Mouse (Mus musculus): ENCODE data around the gene Rhbdl2. TPM values are rescaled to one million over a fixed set of nuclear protein-coding genes. Genes with fewer than 3 reads are reported as not detected.

Rhbdl2 gene
- polyA plus RNA-seq, 1 experiment from 2014 or later: 1.7 TPM

- ATAC-seq (ENCODE audit: low FRiP score): no peak
These were observed 19.4 kb upstream of the Rhbdl2 start for GRCm38 (mm10) chr4:123768234-123768633.

GRCm38 (mm10) chr4:123792666-123793065 is 5.0 kb downstream of the Rhbdl2 start:
- ATAC-seq (ENCODE audit: low FRiP score): no peak
- peaks cover 10% of the 10 kb centered on the region for H3K4me1 ChIP-seq
- WGBS: 88% methylated on average over 2 of the region's 2 CpGs
- H3K9ac ChIP-seq (replicated peaks): no peak overlapping the region
- no peak overlapping the region for H3K4me3 ChIP-seq (replicated peaks)
- H3K36me3 ChIP-seq: no peaks in the 10 kb centered on the region
- no peak overlapping the region for H3K4me2 ChIP-seq
- H3K27me3 ChIP-seq (replicated peaks): no peaks in the 10 kb centered on the region
- no peaks in the 10 kb centered on the region for H3K9me3 ChIP-seq (replicated peaks)
- H3K27ac ChIP-seq (replicated peaks): no peak overlapping the region

More at GRCm38 (mm10) chr4:123768234-123768633, 19.4 kb upstream of the Rhbdl2 start:
- Histone ChIP-seq H3K27me3 (replicated peaks) (no peaks in the 10 kb centered on the region), H3K4me1 (no peaks in the 10 kb centered on the region), H3K36me3 (no peaks in the 10 kb centered on the region), H3K4me2 (no peak overlapping the region), H3K27ac (replicated peaks) (no peak overlapping the region), H3K9ac (replicated peaks) (no peak overlapping the region), H3K4me3 (replicated peaks) (no peak overlapping the region), H3K9me3 (replicated peaks) (no peaks in the 10 kb centered on the region)
- 59% methylated on average over 4 of the region's 4 CpGs for WGBS

DNA sequence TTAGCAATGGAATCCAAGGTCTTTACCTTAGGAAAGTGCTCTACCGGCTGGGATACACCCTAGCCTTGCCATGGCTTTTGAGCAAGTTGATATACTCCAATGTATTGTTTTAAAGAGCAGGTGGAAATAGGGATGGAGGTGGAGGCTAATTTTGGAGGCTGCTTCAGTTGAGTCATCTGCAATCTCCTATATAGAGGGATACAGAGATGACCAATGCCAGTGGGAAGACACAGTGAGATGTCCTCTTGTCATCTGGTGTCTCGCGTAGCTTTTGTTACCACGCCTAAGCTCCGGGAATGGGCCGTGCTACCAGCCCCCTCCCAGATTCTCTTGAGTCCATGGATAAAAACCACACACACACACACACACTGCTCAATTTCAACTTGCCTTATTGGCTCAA is 5.5 kb downstream of the Rhbdl2 start:
- H3K27me3 ChIP-seq (replicated peaks): no peaks in the 10 kb centered on the region
- H3K4me3 ChIP-seq (replicated peaks): no peak overlapping the region
- no peak overlapping the region for H3K4me2 ChIP-seq
- H3K9me3 ChIP-seq (replicated peaks): no peaks in the 10 kb centered on the region
- no peak for ATAC-seq (ENCODE audit: low FRiP score)
- WGBS: 94% methylated on average over 6 of the region's 6 CpGs
- H3K9ac ChIP-seq (replicated peaks): no peak overlapping the region
- H3K36me3 ChIP-seq: no peaks in the 10 kb centered on the region
- H3K4me1 ChIP-seq: peaks cover 10% of the 10 kb centered on the region
- H3K27ac ChIP-seq (replicated peaks): no peak overlapping the region

DNA sequence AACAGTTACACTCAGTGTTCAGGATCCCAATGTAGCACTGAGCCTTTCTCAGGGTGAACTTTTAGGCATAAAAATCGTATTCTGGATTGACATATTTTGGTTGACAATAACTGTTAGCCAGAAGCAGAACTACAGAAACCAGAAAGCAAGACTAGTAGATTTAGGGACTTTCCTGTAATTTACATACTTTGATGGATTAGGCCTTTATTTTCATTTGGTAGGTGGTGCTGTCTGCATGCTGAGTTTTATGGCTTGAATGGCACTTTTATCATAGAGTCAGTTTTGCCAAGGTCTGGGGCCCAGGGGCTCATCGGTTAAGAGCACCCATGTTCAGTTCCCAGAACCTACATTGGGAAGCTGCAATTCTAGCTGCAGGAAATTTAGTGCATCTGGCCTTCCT is 7.4 kb downstream of the Rhbdl2 start:
- Histone ChIP-seq H3K9ac (replicated peaks) (no peak overlapping the region), H3K27ac (replicated peaks) (no peak overlapping the region), H3K4me3 (replicated peaks) (no peak overlapping the region), H3K36me3 (no peaks in the 10 kb centered on the region), H3K27me3 (replicated peaks) (no peaks in the 10 kb centered on the region), H3K9me3 (replicated peaks) (no peaks in the 10 kb centered on the region), H3K4me1 (peaks cover 11% of the 10 kb centered on the region), H3K4me2 (no peak overlapping the region)
- no peak for ATAC-seq (ENCODE audit: low FRiP score)
- 58% methylated on average over 2 of the region's 2 CpGs for WGBS

DNA sequence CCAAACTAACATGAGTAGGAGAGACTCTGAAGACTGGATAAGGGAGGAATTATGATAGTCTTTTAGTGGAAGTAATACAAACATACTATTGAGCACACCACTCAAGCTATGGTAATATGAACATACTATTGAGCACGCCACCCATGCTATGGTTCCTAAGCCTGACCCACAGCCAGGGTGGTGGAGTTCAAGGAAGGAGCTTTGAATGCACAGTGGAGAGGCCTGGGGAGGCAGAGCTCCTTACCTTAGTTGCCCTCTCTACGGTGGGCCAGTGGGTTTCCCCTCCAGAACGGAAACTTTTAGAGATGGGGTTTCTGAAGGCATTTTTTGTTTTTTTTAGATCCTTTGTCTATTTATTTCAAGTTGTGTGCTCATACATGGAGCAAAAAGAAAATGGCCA is 9.7 kb downstream of the Rhbdl2 start:
- no peak for ATAC-seq (ENCODE audit: low FRiP score)
- no peak overlapping the region for H3K4me3 ChIP-seq (replicated peaks)
- peaks cover 11% of the 10 kb centered on the region for H3K4me1 ChIP-seq
- no peak overlapping the region for H3K4me2 ChIP-seq
- no peak overlapping the region for H3K9ac ChIP-seq (replicated peaks)
- H3K9me3 ChIP-seq (replicated peaks): no peaks in the 10 kb centered on the region
- H3K27me3 ChIP-seq (replicated peaks): no peaks in the 10 kb centered on the region
- H3K27ac ChIP-seq (replicated peaks): peak overlapping the region; percentile 58
- no peaks in the 10 kb centered on the region for H3K36me3 ChIP-seq
- 67% methylated on average over 3 of the region's 3 CpGs for WGBS

DNA sequence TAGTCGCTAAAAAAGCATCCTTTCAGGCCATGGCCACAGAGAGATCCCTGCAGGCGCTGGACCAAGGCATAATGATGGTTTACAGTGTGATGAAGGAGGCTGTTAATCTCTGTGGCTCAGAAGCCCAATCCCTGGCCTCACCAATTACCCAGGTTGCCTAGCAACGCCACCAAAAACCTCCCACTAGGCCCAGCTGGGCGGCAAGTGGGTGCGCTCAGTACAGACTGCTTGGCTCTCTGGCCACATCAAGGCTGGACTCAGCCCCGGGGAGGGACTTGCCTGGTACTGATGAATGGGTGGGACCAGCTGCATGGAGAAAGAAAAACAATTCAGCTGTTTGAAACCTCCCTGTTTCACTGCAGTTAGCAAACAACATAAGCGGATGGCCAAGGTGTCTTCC is 10.2 kb downstream of the Rhbdl2 start:
- H3K27ac ChIP-seq (replicated peaks): peak overlapping the region; percentile 58
- H3K9me3 ChIP-seq (replicated peaks): no peaks in the 10 kb centered on the region
- WGBS: 12% methylated on average over 7 of the region's 7 CpGs
- peaks cover 11% of the 10 kb centered on the region for H3K4me1 ChIP-seq
- H3K36me3 ChIP-seq: no peaks in the 10 kb centered on the region
- H3K27me3 ChIP-seq (replicated peaks): no peaks in the 10 kb centered on the region
- H3K4me3 ChIP-seq (replicated peaks): no peak overlapping the region
- H3K4me2 ChIP-seq: no peak overlapping the region; the same call in 1 of the 2 replicates
- H3K9ac ChIP-seq (replicated peaks): no peak overlapping the region
- ATAC-seq (ENCODE audit: low FRiP score): peak; percentile 66

GRCm38 (mm10) chr4:123803642-123804041 is 16.0 kb downstream of the Rhbdl2 start:
- Histone ChIP-seq H3K27ac (replicated peaks) (no peak overlapping the region), H3K27me3 (replicated peaks) (no peaks in the 10 kb centered on the region), H3K36me3 (no peaks in the 10 kb centered on the region), H3K4me3 (replicated peaks) (no peak overlapping the region), H3K4me2 (no peak overlapping the region), H3K9ac (replicated peaks) (no peak overlapping the region), H3K9me3 (replicated peaks) (no peaks in the 10 kb centered on the region), H3K4me1 (no peaks in the 10 kb centered on the region)
- ATAC-seq (ENCODE audit: low FRiP score): no peak
- WGBS: 62% methylated on average over 6 of the region's 6 CpGs

DNA sequence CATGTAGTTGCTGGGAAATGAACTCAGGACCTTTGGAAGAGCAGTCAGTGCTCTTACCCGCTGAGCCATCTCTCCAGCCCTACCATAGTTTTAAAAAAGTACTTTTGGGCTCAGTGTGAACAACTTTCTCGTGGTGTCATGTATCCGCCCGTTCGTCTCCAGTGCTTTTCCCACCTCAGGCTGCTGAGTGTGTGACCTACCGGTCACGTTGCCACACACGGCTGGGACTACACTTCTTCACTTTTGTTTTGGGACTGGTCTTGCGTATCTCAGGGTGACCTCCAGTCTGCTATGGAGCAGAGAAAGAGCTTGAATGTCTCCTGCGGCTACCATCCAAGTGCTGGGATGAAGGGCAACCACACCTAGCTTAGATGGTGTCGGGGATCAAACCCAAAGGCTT is 20.6 kb downstream of the Rhbdl2 start:
- Histone ChIP-seq H3K4me2 (no peak overlapping the region), H3K4me3 (replicated peaks) (no peak overlapping the region), H3K27ac (replicated peaks) (no peak overlapping the region), H3K36me3 (no peaks in the 10 kb centered on the region), H3K9me3 (replicated peaks) (no peaks in the 10 kb centered on the region), H3K27me3 (replicated peaks) (no peaks in the 10 kb centered on the region), H3K9ac (replicated peaks) (no peak overlapping the region), H3K4me1 (no peaks in the 10 kb centered on the region)
- no peak for ATAC-seq (ENCODE audit: low FRiP score)
- 92% methylated on average over 11 of the region's 11 CpGs for WGBS

GRCm38 (mm10) chr4:123810475-123811295 is 23.0 kb downstream of the Rhbdl2 start:
- Histone ChIP-seq H3K4me3 (replicated peaks) (no peak overlapping the region), H3K27me3 (replicated peaks) (no peaks in the 10 kb centered on the region), H3K36me3 (no peaks in the 10 kb centered on the region), H3K4me2 (no peak overlapping the region), H3K9me3 (replicated peaks) (no peaks in the 10 kb centered on the region), H3K9ac (replicated peaks) (no peak overlapping the region), H3K4me1 (no peaks in the 10 kb centered on the region), H3K27ac (replicated peaks) (no peak overlapping the region)
- 90% methylated on average over 12 of the region's 12 CpGs for whole genome bisulfite sequencing
- ATAC-seq (ENCODE audit: low FRiP score): no peak

DNA sequence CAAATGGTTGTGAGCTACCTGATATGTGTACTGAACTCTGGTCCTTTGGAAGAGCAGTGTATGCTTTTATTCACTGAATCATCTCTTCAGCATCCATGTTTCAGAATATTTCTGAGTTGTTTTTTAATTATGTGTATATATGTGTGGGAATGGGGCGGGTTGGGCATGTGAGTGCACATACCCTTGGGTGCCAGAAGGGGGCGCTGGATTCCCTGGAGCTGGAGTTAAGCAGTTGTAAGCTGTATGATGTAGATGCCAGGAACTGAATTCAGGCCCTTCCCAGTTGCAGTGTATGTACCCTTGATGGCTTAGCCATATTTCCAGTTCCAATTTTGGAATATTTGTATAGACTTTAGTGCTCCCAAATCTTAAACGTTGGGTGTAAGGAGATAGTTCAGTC is 24.9 kb downstream of the Rhbdl2 start:
- Histone ChIP-seq H3K4me3 (replicated peaks) (no peak overlapping the region), H3K27me3 (replicated peaks) (no peaks in the 10 kb centered on the region), H3K9me3 (replicated peaks) (no peaks in the 10 kb centered on the region), H3K4me2 (no peak overlapping the region), H3K4me1 (no peaks in the 10 kb centered on the region), H3K27ac (replicated peaks) (no peak overlapping the region), H3K36me3 (no peaks in the 10 kb centered on the region), H3K9ac (replicated peaks) (no peak overlapping the region)
- ATAC-seq (ENCODE audit: low FRiP score): no peak
- WGBS: 87% methylated on average over 3 of the region's 3 CpGs

DNA sequence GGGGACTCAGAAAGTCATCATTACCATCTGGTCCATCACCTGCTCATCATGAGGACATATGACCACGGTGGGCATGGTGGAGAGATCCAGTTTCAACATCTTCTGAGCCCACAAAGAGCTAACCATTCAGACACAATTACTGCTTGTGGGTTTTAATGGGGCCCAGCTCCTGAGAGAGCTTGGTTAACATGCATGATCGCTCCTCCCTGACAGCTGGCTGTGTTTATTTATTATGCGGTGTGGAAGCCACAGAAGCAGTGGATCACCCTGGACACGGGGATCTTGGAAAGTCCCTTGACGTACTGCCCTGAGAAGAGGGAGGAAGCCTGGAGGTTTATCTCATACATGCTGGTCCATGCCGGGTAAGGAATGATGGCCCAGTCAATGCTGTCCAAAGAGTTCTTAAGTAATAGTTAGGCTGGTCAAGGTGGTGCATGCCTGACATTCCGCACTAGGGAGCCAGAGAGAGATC is 26.4 kb downstream of the Rhbdl2 start:
- H3K27me3 ChIP-seq (replicated peaks): no peaks in the 10 kb centered on the region
- H3K27ac ChIP-seq (replicated peaks): no peak overlapping the region
- no peak for ATAC-seq (ENCODE audit: low FRiP score)
- no peaks in the 10 kb centered on the region for H3K4me1 ChIP-seq
- WGBS: 49% methylated on average over 7 of the region's 7 CpGs
- no peak overlapping the region for H3K4me3 ChIP-seq (replicated peaks)
- H3K36me3 ChIP-seq: no peaks in the 10 kb centered on the region
- H3K4me2 ChIP-seq: no peak overlapping the region
- no peak overlapping the region for H3K9ac ChIP-seq (replicated peaks)
- no peaks in the 10 kb centered on the region for H3K9me3 ChIP-seq (replicated peaks)

- Histone ChIP-seq H3K36me3 (no peaks in the 10 kb centered on the region), H3K4me3 (replicated peaks) (no peak overlapping the region), H3K27me3 (replicated peaks) (no peaks in the 10 kb centered on the region), H3K4me1 (no peaks in the 10 kb centered on the region), H3K27ac (replicated peaks) (no peak overlapping the region), H3K9me3 (replicated peaks) (no peaks in the 10 kb centered on the region), H3K9ac (replicated peaks) (no peak overlapping the region), H3K4me2 (no peak overlapping the region)
- 48% methylated on average over 4 of the region's 4 CpGs for WGBS
- no peak for ATAC-seq (ENCODE audit: low FRiP score)
These were observed 31.5 kb downstream of the Rhbdl2 start for GRCm38 (mm10) chr4:123819093-123819610.
